In genomic region chr11:98384216-98384615, GRCm38 (mm10) we compare ENCODE assay signal across 18 mouse cellular contexts. TPM values are rescaled to one million over a fixed set of nuclear protein-coding genes. Genes with fewer than 3 reads are reported as not detected.
DNase-seq lines count a peak whose midpoint lies in the region; ATAC-seq lines count a peak whose summit lies in the region.
"Had no signal": no experiment of that assay in that cellular context is flagged by ENCODE, and none has a peak within 500 bp of the region (broad histone marks: within the 10 kb centered on the region; RNA-seq: fewer than 3 reads in every experiment).

No protein-coding gene starts in this region.

- ATAC-seq in hindbrain, embryonic 16.5 days: no peak
- no peak for ATAC-seq in midbrain, embryonic 11.5 days (ENCODE audit: low FRiP score)
- no peak for ATAC-seq in midbrain, embryonic 14.5 days (ENCODE audit: low FRiP score, low TSS enrichment)
- ATAC-seq: forebrain, postnatal 0 days; liver, embryonic 12.5 days had no signal

- H3K9me3 ChIP-seq in hindbrain, embryonic 10.5 days: no peaks in the 10 kb centered on the region
- H3K9me3 ChIP-seq in hindbrain, embryonic 16.5 days (ENCODE audit: control insufficient read depth, low read length): no peaks in the 10 kb centered on the region
- no peaks in the 10 kb centered on the region for H3K9me3 ChIP-seq in midbrain, embryonic 11.5 days (ENCODE audit: control insufficient read depth, low read length)
- H3K9me3 ChIP-seq in midbrain, embryonic 14.5 days (ENCODE audit: control insufficient read depth, low read length): no peaks in the 10 kb centered on the region
- H3K9me3 ChIP-seq: liver, embryonic 12.5 days had no signal

- H3K4me2 ChIP-seq in hindbrain, embryonic 16.5 days (ENCODE audit: low read length): no peak overlapping the region
- H3K4me2 ChIP-seq in midbrain, embryonic 11.5 days: no peak overlapping the region
- no peak overlapping the region for H3K4me2 ChIP-seq in midbrain, embryonic 14.5 days (ENCODE audit: low read length)
- H3K4me2 ChIP-seq: liver, embryonic 12.5 days had no signal

- peaks cover 28% of the 10 kb centered on the region for H3K36me3 ChIP-seq in hindbrain, embryonic 10.5 days
- H3K36me3 ChIP-seq in hindbrain, embryonic 16.5 days (ENCODE audit: control insufficient read depth, insufficient read depth, low read length): peaks cover 8% of the 10 kb centered on the region; the same call in 1 of the 2 replicates
- peaks cover 8% of the 10 kb centered on the region; the same call in 1 of the 2 replicates for H3K36me3 ChIP-seq in midbrain, embryonic 11.5 days (ENCODE audit: control insufficient read depth, insufficient read depth, low read length)
- peaks cover 17% of the 10 kb centered on the region for H3K36me3 ChIP-seq in midbrain, embryonic 14.5 days (ENCODE audit: control insufficient read depth, insufficient read depth, low read length)

- 0 out of 2 replicates have a peak overlapping the region, but pooled peaks have one; percentile 16 for H3K27ac ChIP-seq in hindbrain, embryonic 10.5 days
- no peak overlapping the region for H3K27ac ChIP-seq in hindbrain, embryonic 16.5 days (ENCODE audit: low read depth, low read length)
- no peak overlapping the region for H3K27ac ChIP-seq in midbrain, embryonic 11.5 days (ENCODE audit: low read depth, low read length)
- no peak overlapping the region for H3K27ac ChIP-seq in midbrain, embryonic 14.5 days (replicated peaks; ENCODE audit: low read depth, low read length)
- H3K27ac ChIP-seq: liver, embryonic 12.5 days had no signal

- no peak overlapping the region for H3K4me3 ChIP-seq in hindbrain, embryonic 10.5 days
- H3K4me3 ChIP-seq in hindbrain, embryonic 16.5 days (ENCODE audit: low read length): no peak overlapping the region
- no peak overlapping the region for H3K4me3 ChIP-seq in midbrain, embryonic 11.5 days (ENCODE audit: low read depth, low read length)
- H3K4me3 ChIP-seq in midbrain, embryonic 14.5 days (replicated peaks; ENCODE audit: low read depth, low read length): no peak overlapping the region
- H3K4me3 ChIP-seq: erythroblast, embryonic 14.5 days; liver, embryonic 12.5 days had no signal

- WGBS in hindbrain, embryonic 10.5 days: 68% methylated on average over 20 of the region's 20 CpGs
- 72% methylated on average over 18 of the region's 20 CpGs for WGBS in hindbrain, embryonic 16.5 days
- WGBS in midbrain, embryonic 11.5 days: 67% methylated on average over 20 of the region's 20 CpGs
- 70% methylated on average over 20 of the region's 20 CpGs for WGBS in midbrain, embryonic 14.5 days

- peaks cover 46% of the 10 kb centered on the region for H3K4me1 ChIP-seq in hindbrain, embryonic 10.5 days (replicated peaks)
- H3K4me1 ChIP-seq in hindbrain, embryonic 16.5 days (ENCODE audit: control insufficient read depth, insufficient read depth, low read depth, low read length): no peaks in the 10 kb centered on the region
- H3K4me1 ChIP-seq in midbrain, embryonic 11.5 days (ENCODE audit: control insufficient read depth, insufficient read depth, low read length): no peaks in the 10 kb centered on the region
- no peaks in the 10 kb centered on the region for H3K4me1 ChIP-seq in midbrain, embryonic 14.5 days (ENCODE audit: control insufficient read depth, insufficient read depth, low read length)

- peak; percentile 22 for DNase-seq in gastrocnemius, postnatal 10 days
- no peak for DNase-seq in gastrocnemius, postnatal 4 days (ENCODE audit: low spot score in 2 of 2)
- no peak for DNase-seq in hindbrain, embryonic 10.5 days (ENCODE audit: low spot score)
- DNase-seq in midbrain, embryonic 11.5 days (ENCODE audit: low spot score, missing footprints): peak; percentile 64
- DNase-seq in midbrain, embryonic 14.5 days: no peak
- no peak for DNase-seq in ovary, adult 18-20 months (ENCODE audit: low spot score)
- DNase-seq: adrenal gland, adult 8-10 months; forebrain, postnatal 0 days; kidney, postnatal 4 days; retina, postnatal 1 day; thymus, adult 18-20 months had no signal

- peaks cover 59% of the 10 kb centered on the region for H3K27me3 ChIP-seq in hindbrain, embryonic 10.5 days (ENCODE audit: insufficient read depth, poor library complexity, severe bottlenecking)
- H3K27me3 ChIP-seq in hindbrain, embryonic 16.5 days (replicated peaks; ENCODE audit: control insufficient read depth, insufficient read depth, low read length): peaks cover 15% of the 10 kb centered on the region; the same call in 1 of the 2 replicates
- peaks cover 23% of the 10 kb centered on the region for H3K27me3 ChIP-seq in midbrain, embryonic 11.5 days (ENCODE audit: control insufficient read depth, insufficient read depth, low read length)
- H3K27me3 ChIP-seq in midbrain, embryonic 14.5 days (ENCODE audit: control insufficient read depth, insufficient read depth, low read length): peaks cover 20% of the 10 kb centered on the region; the same call in 1 of the 2 replicates

- H3K9ac ChIP-seq in hindbrain, embryonic 16.5 days (ENCODE audit: low read depth, low read length): no peak overlapping the region
- no peak overlapping the region for H3K9ac ChIP-seq in midbrain, embryonic 11.5 days (ENCODE audit: low read length)
- H3K9ac ChIP-seq in midbrain, embryonic 14.5 days (replicated peaks; ENCODE audit: low read length): no peak overlapping the region
- H3K9ac ChIP-seq: forebrain, postnatal 0 days; liver, embryonic 12.5 days had no signal

RNA-seq across cellular contexts. Expression of gene Tcap, which starts 0.6 kb away (rescaled TPM):
- 100 to 1,000 TPM; 585 to 712 TPM for total RNA-seq in gastrocnemius, postnatal 10 days (2021)
- 100 to 1,000 TPM; 447 to 769 TPM for total RNA-seq in gastrocnemius, postnatal 4 days (2021)
- 0.17 and 0.29 TPM in 2 replicates for polyA plus RNA-seq in hindbrain, embryonic 10.5 days (2016; fragmentation: Nextera tagmentation; extraction: Ambion mirVana)
- 0.16 and 1.7 TPM in 2 replicates for polyA plus RNA-seq in hindbrain, embryonic 16.5 days (2015; fragmentation: Nextera tagmentation; extraction: Ambion mirVana)
- polyA plus RNA-seq in midbrain, embryonic 11.5 days (2014; fragmentation: Nextera tagmentation; extraction: Ambion mirVana): not detected in 2 replicates
- polyA plus RNA-seq in midbrain, embryonic 14.5 days (2014; fragmentation: Nextera tagmentation; extraction: Ambion mirVana): 0.31 TPM in 1 of 2 replicates, not detected in the other
- total RNA-seq: forebrain, postnatal 0 days; megakaryocyte, adult 5-6 weeks; monocyte, adult 5-6 weeks had no signal
- polyA plus RNA-seq: erythroblast, embryonic 14.5 days; forebrain, postnatal 0 days; intestine, embryonic 14.5 days; liver, embryonic 12.5 days had no signal

RNA-seq across cellular contexts. Expression of gene Pnmt, which starts 2.0 kb away (rescaled TPM):
- under 1 TPM; 0.28 to 0.77 TPM for total RNA-seq in gastrocnemius, postnatal 10 days (2021)
- under 1 TPM in 1 of 2 experiments, not detected in 1; 0.71 TPM for total RNA-seq in gastrocnemius, postnatal 4 days (2021)
- polyA plus RNA-seq in hindbrain, embryonic 10.5 days (2016; fragmentation: Nextera tagmentation; extraction: Ambion mirVana): 0.65 and 1.2 TPM in 2 replicates
- 4.5 and 4.9 TPM in 2 replicates for polyA plus RNA-seq in hindbrain, embryonic 16.5 days (2015; fragmentation: Nextera tagmentation; extraction: Ambion mirVana)
- polyA plus RNA-seq in midbrain, embryonic 11.5 days (2014; fragmentation: Nextera tagmentation; extraction: Ambion mirVana): not detected in 2 replicates
- 0.62 and 1.1 TPM in 2 replicates for polyA plus RNA-seq in midbrain, embryonic 14.5 days (2014; fragmentation: Nextera tagmentation; extraction: Ambion mirVana)
- total RNA-seq: layer of hippocampus, postnatal 25 days; megakaryocyte, adult 5-6 weeks; monocyte, adult 5-6 weeks had no signal
- polyA plus RNA-seq: erythroblast, embryonic 14.5 days; intestine, embryonic 14.5 days; liver, embryonic 12.5 days had no signal

RNA-seq across cellular contexts. Expression of gene Pgap3, which starts 16.1 kb away (rescaled TPM):
- 1 to 10 TPM; 3.2 to 3.5 TPM for total RNA-seq in gastrocnemius, postnatal 10 days (2021)
- 1 to 10 TPM; 4.6 to 5.6 TPM for total RNA-seq in gastrocnemius, postnatal 4 days (2021)
- 9.3 and 9.8 TPM in 2 replicates for polyA plus RNA-seq in hindbrain, embryonic 10.5 days (2016; fragmentation: Nextera tagmentation; extraction: Ambion mirVana)
- 8.2 and 9.3 TPM in 2 replicates for polyA plus RNA-seq in hindbrain, embryonic 16.5 days (2015; fragmentation: Nextera tagmentation; extraction: Ambion mirVana)
- polyA plus RNA-seq in midbrain, embryonic 11.5 days (2014; fragmentation: Nextera tagmentation; extraction: Ambion mirVana): 5.6 and 5.7 TPM in 2 replicates
- 6.4 and 6.9 TPM in 2 replicates for polyA plus RNA-seq in midbrain, embryonic 14.5 days (2014; fragmentation: Nextera tagmentation; extraction: Ambion mirVana)

RNA-seq across cellular contexts. Expression of gene Stard3, which starts 26.0 kb away (rescaled TPM):
- total RNA-seq in gastrocnemius, postnatal 10 days (2021): 10 to 100 TPM; 11.4 to 12.1 TPM
- 10 to 100 TPM; 14.1 to 16.9 TPM for total RNA-seq in gastrocnemius, postnatal 4 days (2021)
- polyA plus RNA-seq in hindbrain, embryonic 10.5 days (2016; fragmentation: Nextera tagmentation; extraction: Ambion mirVana): 55.5 and 57.8 TPM in 2 replicates
- 39.0 and 39.9 TPM in 2 replicates for polyA plus RNA-seq in hindbrain, embryonic 16.5 days (2015; fragmentation: Nextera tagmentation; extraction: Ambion mirVana)
- 39.7 and 41.5 TPM in 2 replicates for polyA plus RNA-seq in midbrain, embryonic 11.5 days (2014; fragmentation: Nextera tagmentation; extraction: Ambion mirVana)
- polyA plus RNA-seq in midbrain, embryonic 14.5 days (2014; fragmentation: Nextera tagmentation; extraction: Ambion mirVana): 34.5 and 36.0 TPM in 2 replicates

RNA-seq across cellular contexts. Expression of gene Erbb2, which starts 28.1 kb away (rescaled TPM):
- total RNA-seq in gastrocnemius, postnatal 10 days (2021): 1 to 10 TPM; 7.2 to 8.7 TPM
- total RNA-seq in gastrocnemius, postnatal 4 days (2021): 10 to 100 TPM; 19.6 to 23.5 TPM
- 23.3 TPM in 2 replicates for polyA plus RNA-seq in hindbrain, embryonic 10.5 days (2016; fragmentation: Nextera tagmentation; extraction: Ambion mirVana)
- polyA plus RNA-seq in hindbrain, embryonic 16.5 days (2015; fragmentation: Nextera tagmentation; extraction: Ambion mirVana): 6.6 and 10.0 TPM in 2 replicates
- polyA plus RNA-seq in midbrain, embryonic 11.5 days (2014; fragmentation: Nextera tagmentation; extraction: Ambion mirVana): 14.8 TPM in 2 replicates
- polyA plus RNA-seq in midbrain, embryonic 14.5 days (2014; fragmentation: Nextera tagmentation; extraction: Ambion mirVana): 6.0 and 7.6 TPM in 2 replicates
- total RNA-seq: megakaryocyte, adult 5-6 weeks had no signal

Comparison
In these comparisons a context has a peak if more than half of its experiments do, and no peak if none do; other contexts are left out.
1. DNase-seq: peak in gastrocnemius, postnatal 10 days (single experiment) and midbrain, embryonic 11.5 days (single experiment); none in gastrocnemius, postnatal 4 days (0 of 2), hindbrain, embryonic 10.5 days (single experiment), midbrain, embryonic 14.5 days (single experiment) and ovary, adult 18-20 months (single experiment).